Mouse (Mus musculus) embryonic facial prominence, embryonic 11.5 days (tissue): Measurements from ENCODE around the gene Elmo3. TPM values are rescaled to one million over a fixed set of nuclear protein-coding genes. Genes with fewer than 3 reads are reported as not detected.

Experiments used
- ATAC-seq: fragments of 200-750 bp; cut with Nextera tagmentation; replicated peaks from 2 replicates; pipeline ENCODE4 v1.8.0; 2017; ENCODE audit warnings: low read depth; ENCODE audit not compliant: insufficient number of reproducible peaks, low FRiP score, low TSS enrichment
- DNase-seq: peaks from one replicate; pipeline ENCODE4 v3.0.0-alpha.2; 2015; ENCODE audit warnings: low spot score
- H3K27ac ChIP-seq: fragments of 300-500 bp; sonication (generic); replicated peaks from 2 replicates; pipeline ENCODE4 v1.5.1; 2014; ENCODE audit warnings: mild to moderate bottlenecking, low read depth, low read length, control low read depth
- H3K27me3 ChIP-seq: fragments of 300-500 bp; sonication (generic); 2 replicates; pipeline ENCODE4 v1.6.1; 2014; ENCODE audit warnings: mild to moderate bottlenecking, low read length, moderate library complexity, mixed read lengths; ENCODE audit not compliant: control insufficient read depth, insufficient read depth
- H3K36me3 ChIP-seq: fragments of 300-500 bp; sonication (generic); replicated peaks from 2 replicates; pipeline ENCODE4 v1.6.1; 2014; ENCODE audit warnings: low read depth, mild to moderate bottlenecking, low read length, moderate library complexity, mixed read lengths; ENCODE audit not compliant: control insufficient read depth, insufficient read depth
- H3K4me1 ChIP-seq: fragments of 300-500 bp; sonication (generic); 2 replicates; pipeline ENCODE4 v1.6.1; 2014; ENCODE audit warnings: low read length, mixed read lengths; ENCODE audit not compliant: control insufficient read depth, insufficient read depth
- H3K4me2 ChIP-seq: fragments of 300-500 bp; sonication (generic); 2 replicates; pipeline ENCODE4 v1.6.1; 2014; ENCODE audit warnings: low read depth, mild to moderate bottlenecking, control low read depth, low read length, moderate library complexity
- H3K4me3 ChIP-seq: fragments of 300-500 bp; sonication (generic); 2 replicates; pipeline ENCODE4 v1.5.1; 2014; ENCODE audit warnings: low read depth, low read length, control low read depth
- H3K9ac ChIP-seq: fragments of 300-500 bp; sonication (generic); replicated peaks from 2 replicates; pipeline ENCODE4 v1.6.1; 2014; ENCODE audit warnings: mild to moderate bottlenecking, control low read depth, low read length
- H3K9me3 ChIP-seq: fragments of 300-500 bp; sonication (generic); replicated peaks from 2 replicates; pipeline ENCODE4 v1.6.1; 2016; ENCODE audit warnings: mild to moderate bottlenecking, low read length, inconsistent platforms, mixed read lengths; ENCODE audit not compliant: control insufficient read depth
- WGBS: fragments of 180-500 bp; shearing (Covaris S2); extraction: QIAGEN DNeasy Blood & Tissue Kit; methylation state at CpG from one replicate; pipeline ENCODE4 v1.1.7; 2014; 5-methylcytosine and 5-hydroxymethylcytosine counted together
- polyA plus RNA-seq: library from polyadenylated mRNA; unstranded; fragments of >200 nt; fragmentation: Nextera tagmentation; extraction: Ambion mirVana; gene quantifications from 2 replicates; pipeline ENCODE4 v1.2.1, GENCODE M21; 2014

Gene Elmo3
- polyA plus RNA-seq, 1 experiment from 2014 or later = 3.3 TPM

GRCm38 (mm10) chr8:105307670-105308069 is 2.3 kb downstream of the Elmo3 start:
- H3K9ac ChIP-seq = no peak overlapping the region
- 93% methylated on average over 13 of the region's 13 CpGs for WGBS
- H3K27me3 ChIP-seq = no peaks in the 10 kb centered on the region
- peaks cover 5% of the 10 kb centered on the region; the same call in 1 of the 2 replicates for H3K4me1 ChIP-seq
- no peak overlapping the region for H3K4me2 ChIP-seq
- ATAC-seq (no peak), DNase-seq (no peak)
- no peak overlapping the region for H3K27ac ChIP-seq
- H3K36me3 ChIP-seq = 0 out of 2 replicates have a peak, but pooled peaks cover 2% of the 10 kb centered on the region
- no peak overlapping the region for H3K4me3 ChIP-seq
- no peaks in the 10 kb centered on the region for H3K9me3 ChIP-seq

DNA sequence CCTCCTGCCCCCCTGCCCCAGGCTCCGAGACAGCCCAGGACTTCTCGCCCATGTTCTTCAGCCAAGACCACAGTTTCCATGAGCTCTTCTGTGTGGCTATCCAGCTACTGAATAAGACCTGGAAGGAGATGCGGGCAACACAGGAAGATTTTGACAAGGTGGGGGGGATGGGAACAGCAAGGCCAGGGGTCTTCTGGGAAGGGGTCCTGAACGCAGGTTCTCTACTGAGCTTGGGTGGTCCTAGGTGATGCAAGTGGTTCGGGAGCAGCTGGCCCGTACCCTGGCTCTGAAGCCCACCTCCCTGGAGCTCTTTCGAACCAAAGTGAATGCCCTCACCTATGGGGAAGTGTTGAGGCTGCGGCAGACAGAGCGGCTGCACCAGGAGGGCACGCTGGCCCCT is 3.0 kb downstream of the Elmo3 start:
- H3K4me1 ChIP-seq = peaks cover 5% of the 10 kb centered on the region; the same call in 1 of the 2 replicates
- no peak overlapping the region for H3K27ac ChIP-seq
- H3K36me3 ChIP-seq = no peaks in the 10 kb centered on the region
- H3K27me3 ChIP-seq = no peaks in the 10 kb centered on the region
- ATAC-seq (no peak), DNase-seq (no peak)
- 89% methylated on average over 10 of the region's 10 CpGs for WGBS
- H3K9me3 ChIP-seq = no peaks in the 10 kb centered on the region
- no peak overlapping the region for H3K4me2 ChIP-seq
- H3K9ac ChIP-seq = no peak overlapping the region
- no peak overlapping the region for H3K4me3 ChIP-seq

GRCm38 (mm10) chr8:105309142-105309847 is 3.9 kb downstream of the Elmo3 start:
- DNase-seq (no peak), ATAC-seq (no peak)
- H3K4me2 ChIP-seq = no peak overlapping the region
- H3K27ac ChIP-seq = no peak overlapping the region
- no peaks in the 10 kb centered on the region for H3K27me3 ChIP-seq
- no peak overlapping the region for H3K4me3 ChIP-seq
- H3K36me3 ChIP-seq = no peaks in the 10 kb centered on the region
- WGBS = 84% methylated on average over 15 of the region's 15 CpGs
- no peak overlapping the region for H3K9ac ChIP-seq
- peaks cover 5% of the 10 kb centered on the region; the same call in 1 of the 2 replicates for H3K4me1 ChIP-seq
- no peaks in the 10 kb centered on the region for H3K9me3 ChIP-seq

- 85% methylated on average over 8 of the region's 8 CpGs for WGBS
- DNase-seq (no peak), ATAC-seq (no peak)
- Histone ChIP-seq H3K4me1 (peaks cover 5% of the 10 kb centered on the region; the same call in 1 of the 2 replicates), H3K4me3 (no peak overlapping the region), H3K36me3 (no peaks in the 10 kb centered on the region), H3K9me3 (no peaks in the 10 kb centered on the region), H3K4me2 (no peak overlapping the region), H3K27ac (no peak overlapping the region), H3K9ac (no peak overlapping the region), H3K27me3 (no peaks in the 10 kb centered on the region)
These were observed 4.7 kb downstream of the Elmo3 start for GRCm38 (mm10) chr8:105310118-105310517.

DNA sequence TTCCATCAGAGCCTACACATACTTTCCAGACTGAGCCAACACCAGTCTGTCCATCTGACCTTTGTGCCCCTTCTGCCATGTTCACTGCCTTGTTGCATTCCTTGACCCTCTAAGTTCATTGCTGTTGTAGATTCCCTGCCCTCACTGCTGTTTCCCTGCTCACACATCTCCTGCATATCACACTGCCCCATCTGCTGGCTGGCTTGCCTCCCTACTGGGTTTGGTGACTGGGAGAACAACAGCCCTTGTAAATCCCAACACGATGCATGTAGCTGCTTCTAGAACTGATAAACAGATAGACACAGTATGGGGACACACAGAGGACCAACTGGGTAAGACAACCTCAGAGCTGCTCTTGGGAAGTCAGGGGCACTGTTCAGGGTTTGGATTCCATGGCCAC is 6.3 kb downstream of the Elmo3 start:
- DNase-seq = no peak
- H3K9ac ChIP-seq = no peak overlapping the region
- H3K36me3 ChIP-seq = no peaks in the 10 kb centered on the region; the same call in 1 of the 2 replicates
- no peaks in the 10 kb centered on the region for H3K9me3 ChIP-seq
- no peaks in the 10 kb centered on the region for H3K27me3 ChIP-seq
- no peaks in the 10 kb centered on the region for H3K4me1 ChIP-seq
- no peak overlapping the region for H3K27ac ChIP-seq
- WGBS = 83% methylated on average over 1 of the region's 1 CpGs
- no peak overlapping the region for H3K4me3 ChIP-seq
- no peak for ATAC-seq
- H3K4me2 ChIP-seq = no peak overlapping the region

- Histone ChIP-seq H3K9me3 (no peaks in the 10 kb centered on the region), H3K4me2 (no peak overlapping the region), H3K9ac (no peak overlapping the region), H3K4me1 (no peaks in the 10 kb centered on the region), H3K27me3 (no peaks in the 10 kb centered on the region), H3K27ac (no peak overlapping the region), H3K4me3 (no peak overlapping the region), H3K36me3 (no peaks in the 10 kb centered on the region; the same call in 1 of the 2 replicates)
- ATAC-seq (no peak), DNase-seq (no peak)
- 82% methylated on average over 8 of the region's 8 CpGs for WGBS
These were observed 7.6 kb downstream of the Elmo3 start for GRCm38 (mm10) chr8:105312891-105313481.

DNA sequence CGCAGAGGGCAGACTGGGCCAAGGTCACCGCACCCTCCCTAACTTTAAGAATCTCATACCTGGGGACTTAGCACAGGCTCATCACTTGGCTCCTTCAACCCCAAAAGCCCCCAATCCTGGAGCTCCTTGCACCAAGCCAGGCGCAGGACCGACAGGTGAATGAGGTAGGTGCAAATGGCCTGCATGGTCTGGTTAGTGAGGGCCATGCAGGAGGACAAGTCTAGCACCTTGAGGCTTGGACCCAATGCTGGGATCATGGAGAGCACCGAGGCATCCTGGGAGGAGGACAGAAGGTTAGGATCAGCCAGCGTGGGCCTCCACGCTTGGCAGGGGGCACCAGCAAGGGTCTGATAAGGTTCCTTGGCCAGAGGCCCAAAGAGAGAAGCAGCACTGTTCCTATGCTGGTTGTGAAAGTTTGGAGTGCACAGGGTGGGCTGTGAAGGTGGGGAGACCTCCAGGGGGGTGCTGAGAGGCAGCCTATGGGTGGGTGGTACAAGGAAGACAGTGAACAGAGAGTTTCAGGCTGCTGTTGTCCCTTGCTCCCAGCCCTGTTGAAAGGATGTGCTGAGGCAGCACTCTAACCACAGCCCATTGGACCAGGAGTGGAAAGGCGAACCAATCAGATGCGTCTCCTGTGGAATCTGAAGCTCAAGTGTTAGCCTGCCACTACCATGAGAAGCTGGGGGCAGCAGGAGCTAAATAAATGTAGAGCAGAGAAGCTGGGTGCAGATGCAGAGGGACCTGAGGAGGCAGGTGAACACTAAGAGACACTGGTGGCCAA is 8.4 kb downstream of the Elmo3 start:
- H3K4me2 ChIP-seq = no peak overlapping the region
- no peak overlapping the region for H3K9ac ChIP-seq
- no peaks in the 10 kb centered on the region; the same call in 1 of the 2 replicates for H3K36me3 ChIP-seq
- no peak overlapping the region for H3K4me3 ChIP-seq
- ATAC-seq (no peak), DNase-seq (no peak)
- H3K4me1 ChIP-seq = no peaks in the 10 kb centered on the region
- no peaks in the 10 kb centered on the region for H3K27me3 ChIP-seq
- no peaks in the 10 kb centered on the region for H3K9me3 ChIP-seq
- no peak overlapping the region for H3K27ac ChIP-seq
- WGBS = 82% methylated on average over 9 of the region's 9 CpGs
